Mouse (Mus musculus) embryonic fibroblast, embryonic 13.5 days (primary cell): Measurements from ENCODE around the gene Acap1.

Source experiments
- CTCF ChIP-seq: IDR thresholded peaks from 2 replicates; pipeline ENCODE4 v1.5.1; 2011; ENCODE audit warnings: mild to moderate bottlenecking, control low read depth, low read length, moderate library complexity, borderline replicate concordance; ENCODE audit not compliant: insufficient read depth
- POLR2A ChIP-seq: IDR thresholded peaks from 2 replicates; pipeline ENCODE4 v1.6.1; 2011; ENCODE audit warnings: low read depth, mild to moderate bottlenecking, control low read depth, low read length, moderate library complexity

DNA sequence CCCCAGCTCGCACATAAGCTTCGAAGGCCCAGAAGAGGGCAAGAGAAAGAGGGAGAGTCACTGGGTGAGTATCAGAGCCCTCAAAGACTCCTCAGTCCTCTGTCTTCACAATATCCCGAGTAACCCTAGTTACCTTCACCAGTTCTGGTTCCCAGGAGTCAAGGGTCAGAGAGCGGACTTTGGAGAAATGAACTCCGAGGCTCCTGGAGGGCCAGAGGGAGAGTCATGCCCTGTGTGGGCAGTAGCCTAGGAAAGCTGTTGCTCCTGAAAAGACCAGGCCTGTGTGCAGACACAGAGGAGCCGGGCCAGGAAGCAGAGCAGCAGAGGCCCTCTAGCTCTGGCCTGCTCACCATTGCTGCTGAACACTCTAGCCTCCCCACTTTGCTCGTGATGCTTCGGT, 10.7 kb downstream of the Acap1 start:
- TF ChIP-seq POLR2A (no peak), CTCF (no peak)
